In genomic region chr5:75155741-75156553, GRCm38 (mm10) we compare ENCODE assay signal across 8 mouse cellular contexts. TPM values are rescaled to one million over a fixed set of nuclear protein-coding genes. Genes with fewer than 3 reads are reported as not detected.
DNase-seq lines count a peak whose midpoint lies in the region; ATAC-seq and TF ChIP-seq lines count a peak whose summit lies in the region.

No protein-coding gene starts in this region.

- intact Hi-C loops in left cerebral cortex, postnatal 10 days (cut with DNase I) = loop anchor here (5.0 to 10.0 kb wide), 5 partner anchors 511 to 1469 kb away; no protein-coding TSS in a partner anchor

- TF ChIP-seq CTCF in hindbrain, postnatal 0 days (IDR thresholded peaks at IDR 0.05; ENCODE audit: low read depth) = peak; percentile 78

- peak overlapping the region; percentile 51 for H3K9ac ChIP-seq in hindbrain, postnatal 0 days (replicated peaks; ENCODE audit: low read length)

- no peaks in the 10 kb centered on the region for H3K36me3 ChIP-seq in hindbrain, postnatal 0 days (ENCODE audit: insufficient read depth, low read length)
- H3K36me3 ChIP-seq in megakaryocyte, embryonic 14.5 days (replicated peaks; ENCODE audit: low read length) = no peaks in the 10 kb centered on the region

- H3K9me3 ChIP-seq in hindbrain, postnatal 0 days (ENCODE audit: low read length) = no peaks in the 10 kb centered on the region
- H3K9me3 ChIP-seq in megakaryocyte, embryonic 14.5 days = no peaks in the 10 kb centered on the region

- peaks cover 2% of the 10 kb centered on the region; the same call in 1 of the 2 replicates for H3K4me1 ChIP-seq in hindbrain, postnatal 0 days (ENCODE audit: insufficient read depth, low read length)
- peaks cover 47% of the 10 kb centered on the region for H3K4me1 ChIP-seq in megakaryocyte, embryonic 14.5 days

- ATAC-seq in hindbrain, postnatal 0 days = peak; percentile 76

- DNase-seq in T-cell, adult 2 months (ENCODE audit: low spot score) = peak; percentile 50
- DNase-seq in cerebellum, postnatal 36 days = peak; percentile 34 to 49
- peak; percentile 88 for DNase-seq in gastrocnemius, postnatal 10 days
- peak; percentile 82 for DNase-seq in hindbrain, postnatal 0 days (ENCODE audit: low spot score)
- DNase-seq in left cerebral cortex, postnatal 10 days (ENCODE audit: extremely low spot score in 1 of 2, low spot score in 2 of 2) = peak; percentile 65 to 85
- peak; percentile 87 for DNase-seq in right cerebral cortex, postnatal 14 days
- DNase-seq in urinary bladder, postnatal 14 days (ENCODE audit: low spot score) = peak; percentile 87

- H3K27me3 ChIP-seq in hindbrain, postnatal 0 days (ENCODE audit: insufficient read depth, low read length) = peaks cover 22% of the 10 kb centered on the region
- peaks cover 80% of the 10 kb centered on the region for H3K27me3 ChIP-seq in megakaryocyte, embryonic 14.5 days (replicated peaks)

- WGBS in hindbrain, postnatal 0 days = under 1% methylated on average over 52 of the region's 52 CpGs

- peak overlapping the region; percentile 46 for H3K27ac ChIP-seq in hindbrain, postnatal 0 days

- H3K4me3 ChIP-seq in hindbrain, postnatal 0 days (ENCODE audit: low read length) = peak overlapping the region; percentile 49
- peak overlapping the region; percentile 88 for H3K4me3 ChIP-seq in megakaryocyte, embryonic 14.5 days (replicated peaks)

- H3K4me2 ChIP-seq in hindbrain, postnatal 0 days (ENCODE audit: low read depth, low read length) = peak overlapping the region; percentile 81

RNA-seq across cellular contexts. Expression of gene Pdgfra, which starts 3.9 kb away (rescaled TPM):
- 10 to 100 TPM; 48.9 to 52.1 TPM for total RNA-seq in gastrocnemius, postnatal 10 days (2021)
- total RNA-seq in hindbrain, postnatal 0 days (2014; rRNA removed) = 60.2 and 63.0 TPM in 2 replicates
- 21.9 and 25.7 TPM in 2 replicates for polyA plus RNA-seq in hindbrain, postnatal 0 days (2015; fragmentation: Nextera tagmentation; extraction: Ambion mirVana)
- 10 to 100 TPM; 73.0 to 73.6 TPM for total RNA-seq in left cerebral cortex, postnatal 10 days (2021)
- not detected in 2 replicates for polyA plus RNA-seq in megakaryocyte, embryonic 14.5 days (2012; ENCODE audit: insufficient read depth, low replicate concordance)

Comparison
In these comparisons a context has a peak if more than half of its experiments do, and no peak if none do; other contexts are left out.
1. Peak in every context shown above with its lines: DNase-seq, ATAC-seq, H3K4me3 ChIP-seq and H3K27ac ChIP-seq.